10 mouse cellular contexts compared by ENCODE assay signal in genomic region chr3:97393079-97393478, GRCm38 (mm10). TPM values are rescaled to one million over a fixed set of nuclear protein-coding genes. Genes with fewer than 3 reads are reported as not detected.
DNase-seq lines count a peak whose midpoint lies in the region; ATAC-seq and TF ChIP-seq lines count a peak whose summit lies in the region.
"Had no signal": no experiment of that assay in that cellular context is flagged by ENCODE, and none has a peak within 500 bp of the region (broad histone marks: within the 10 kb centered on the region; RNA-seq: fewer than 3 reads in every experiment).

No protein-coding gene starts in this region.

- no peak overlapping the region for H3K27ac ChIP-seq in heart, adult 2 months
- H3K27ac ChIP-seq in heart, embryonic 12.5 days (ENCODE audit: poor library complexity, severe bottlenecking): no peak overlapping the region
- H3K27ac ChIP-seq in limb, embryonic 14.5 days (replicated peaks; ENCODE audit: low read depth, low read length): no peak overlapping the region
- H3K27ac ChIP-seq: midbrain, embryonic 12.5 days had no signal

- no peak for TF ChIP-seq POLR2A in heart, adult 2 months (IDR thresholded peaks at IDR 0.05; ENCODE audit: insufficient read depth, low read depth, low read length)
- TF ChIP-seq POLR2A in limb, embryonic 14.5 days (IDR thresholded peaks at IDR 0.05; ENCODE audit: borderline replicate concordance, extremely low read depth, insufficient read depth, insufficient read length): no peak

- H3K79me2 ChIP-seq in heart, adult 2 months (replicated peaks; ENCODE audit: control insufficient read depth, insufficient read depth, low read length): no peaks in the 10 kb centered on the region

- TF ChIP-seq CTCF in heart, adult 2 months (IDR thresholded peaks at IDR 0.05): peak; percentile 64
- TF ChIP-seq CTCF in Patski (IDR thresholded peaks at IDR 0.05): peak; percentile 79

- no peak for DNase-seq in heart, adult 2 months
- peak; percentile 24 for DNase-seq in 3T3-L1 (ENCODE audit: low read depth, low spot score)
- no peak for DNase-seq in Patski (ENCODE audit: low read depth, low spot score)
- peak; percentile 7 for DNase-seq in limb, embryonic 14.5 days (ENCODE audit: low spot score)
- no peak for DNase-seq in yolk sac, embryonic 10.5 days (ENCODE audit: low spot score)
- no peak for DNase-seq in frontal cortex, postnatal 10 days (ENCODE audit: low spot score in 2 of 2)
- DNase-seq in right cerebral cortex, postnatal 10 days (ENCODE audit: low spot score in 2 of 2): no peak

- 0 out of 2 replicates have a peak, but pooled peaks cover 3% of the 10 kb centered on the region for H3K9me3 ChIP-seq in heart, embryonic 12.5 days (replicated peaks)
- H3K9me3 ChIP-seq in limb, embryonic 14.5 days (ENCODE audit: control insufficient read depth, low read length): no peaks in the 10 kb centered on the region
- H3K9me3 ChIP-seq: midbrain, embryonic 12.5 days had no signal

- no peak overlapping the region for H3K9ac ChIP-seq in heart, adult 2 months (ENCODE audit: low read depth, low read length)
- H3K9ac ChIP-seq in heart, embryonic 12.5 days: no peak overlapping the region
- no peak overlapping the region for H3K9ac ChIP-seq in limb, embryonic 14.5 days (ENCODE audit: low read depth, low read length, severe bottlenecking)
- H3K9ac ChIP-seq: midbrain, embryonic 12.5 days had no signal

- H3K27me3 ChIP-seq in heart, adult 2 months (ENCODE audit: control insufficient read depth, insufficient read depth, low read length): no peaks in the 10 kb centered on the region
- H3K27me3 ChIP-seq in heart, embryonic 12.5 days (replicated peaks): no peaks in the 10 kb centered on the region
- no peaks in the 10 kb centered on the region for H3K27me3 ChIP-seq in Patski
- no peaks in the 10 kb centered on the region for H3K27me3 ChIP-seq in limb, embryonic 14.5 days (ENCODE audit: control insufficient read depth, insufficient read depth, low read length)
- H3K27me3 ChIP-seq: midbrain, embryonic 12.5 days had no signal

- in situ Hi-C loops in Patski (cut with MboI; ENCODE audit: low pct_unique_long_range_greater_than_20kb): no loop called here

- H3K4me3 ChIP-seq in heart, adult 2 months: no peak overlapping the region
- H3K4me3 ChIP-seq in heart, embryonic 12.5 days: no peak overlapping the region
- H3K4me3 ChIP-seq in limb, embryonic 14.5 days (replicated peaks; ENCODE audit: low read length): no peak overlapping the region
- H3K4me3 ChIP-seq: midbrain, embryonic 12.5 days had no signal

- no peak overlapping the region for H3K4me2 ChIP-seq in heart, embryonic 12.5 days
- no peak overlapping the region for H3K4me2 ChIP-seq in limb, embryonic 14.5 days (replicated peaks; ENCODE audit: low read depth, low read length, severe bottlenecking)
- H3K4me2 ChIP-seq: midbrain, embryonic 12.5 days had no signal

- ATAC-seq in heart, embryonic 12.5 days (ENCODE audit: insufficient number of reproducible peaks, low FRiP score): no peak
- ATAC-seq in Patski: no peak
- no peak for ATAC-seq in limb, embryonic 14.5 days (ENCODE audit: low FRiP score, low read depth)

- CTCF ChIA-PET in Patski (lab: Charles Lee): interaction anchor here (1.1 to 4.4 kb wide), 7 partner anchors 8 to 192 kb away, joined by 3 to 23 read pairs (median 4); no protein-coding TSS in a partner anchor

- no peak for TF ChIP-seq EP300 in heart, adult 2 months (IDR thresholded peaks at IDR 0.05; ENCODE audit: insufficient read depth, low read depth, low read length)

- intact Hi-C loops in heart, adult 2 months (cut with DNase I): no loop called here

- POLR2A ChIA-PET in Patski (lab: Charles Lee): no interaction called here

- H3K36me3 ChIP-seq in heart, adult 2 months (ENCODE audit: control insufficient read depth, insufficient read depth, low read length): no peaks in the 10 kb centered on the region
- no peaks in the 10 kb centered on the region for H3K36me3 ChIP-seq in heart, embryonic 12.5 days
- no peaks in the 10 kb centered on the region for H3K36me3 ChIP-seq in limb, embryonic 14.5 days (ENCODE audit: control insufficient read depth, insufficient read depth, low read length)
- H3K36me3 ChIP-seq: midbrain, embryonic 12.5 days had no signal

- no peaks in the 10 kb centered on the region for H3K4me1 ChIP-seq in heart, adult 2 months (ENCODE audit: control insufficient read depth, insufficient read depth, low read length)
- H3K4me1 ChIP-seq in heart, embryonic 12.5 days (replicated peaks): no peaks in the 10 kb centered on the region
- H3K4me1 ChIP-seq in limb, embryonic 14.5 days (ENCODE audit: control insufficient read depth, insufficient read depth, low read length): no peaks in the 10 kb centered on the region
- H3K4me1 ChIP-seq: midbrain, embryonic 12.5 days had no signal

- WGBS in heart, adult 2 months: 66% methylated on average over 5 of the region's 5 CpGs
- 70% methylated on average over 5 of the region's 5 CpGs for WGBS in heart, embryonic 12.5 days
- 73% methylated on average over 5 of the region's 5 CpGs for WGBS in limb, embryonic 14.5 days

RNA-seq across cellular contexts. Expression of gene Olfr1402, which starts 28.7 kb away (rescaled TPM):
- total RNA-seq in heart, adult 2 months (2021): not detected
- not detected in 2 replicates for polyA plus RNA-seq in heart, adult 2 months (2012; rRNA removed)
- polyA plus RNA-seq in heart, embryonic 12.5 days (2016; fragmentation: Nextera tagmentation; extraction: Ambion mirVana): not detected in 2 replicates
- not detected for polyA plus RNA-seq in Patski (2021)
- not detected in 2 replicates for polyA plus RNA-seq in limb, embryonic 14.5 days (2012; rRNA removed)
- not detected in 2 replicates for polyA plus RNA-seq in limb, embryonic 14.5 days (2014; fragmentation: Nextera tagmentation; extraction: Ambion mirVana)
- total RNA-seq: hematopoietic stem cell, adult 5-6 weeks had no signal
- polyA plus RNA-seq: midbrain, embryonic 12.5 days had no signal

Comparison
In these comparisons a context has a peak if more than half of its experiments do, and no peak if none do; other contexts are left out.
1. DNase-seq: peak in 3T3-L1 (single experiment) and limb, embryonic 14.5 days (single experiment); none in heart, adult 2 months (0 of 2), Patski (single experiment), yolk sac, embryonic 10.5 days (single experiment), frontal cortex, postnatal 10 days (0 of 2) and right cerebral cortex, postnatal 10 days (0 of 2).